Mouse (Mus musculus): ENCODE measurements around the gene Zfp326.

The Zfp326 gene

DNA sequence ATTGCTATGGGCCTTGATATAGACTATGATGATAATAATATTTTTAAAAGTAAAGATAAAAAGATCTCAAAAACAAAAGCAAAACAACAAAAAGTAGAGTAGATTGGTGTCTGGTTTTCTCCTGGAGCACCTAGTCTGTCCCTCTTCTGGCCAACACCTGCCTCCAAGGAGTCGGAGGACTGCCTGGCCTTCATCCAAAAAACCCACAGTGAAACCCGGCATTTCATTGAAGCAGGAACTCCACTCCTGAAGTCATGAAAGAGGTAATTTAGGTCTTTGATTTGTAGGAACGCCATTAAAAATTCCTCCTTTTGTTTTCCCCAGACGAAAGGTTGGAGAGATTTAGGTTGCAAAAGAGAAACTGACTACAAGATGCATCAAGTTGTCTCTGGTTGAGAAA is 8.9 kb upstream of the Zfp326 start:
- DNase-seq (ENCODE audit: low read depth, low spot score) = no peak

DNA sequence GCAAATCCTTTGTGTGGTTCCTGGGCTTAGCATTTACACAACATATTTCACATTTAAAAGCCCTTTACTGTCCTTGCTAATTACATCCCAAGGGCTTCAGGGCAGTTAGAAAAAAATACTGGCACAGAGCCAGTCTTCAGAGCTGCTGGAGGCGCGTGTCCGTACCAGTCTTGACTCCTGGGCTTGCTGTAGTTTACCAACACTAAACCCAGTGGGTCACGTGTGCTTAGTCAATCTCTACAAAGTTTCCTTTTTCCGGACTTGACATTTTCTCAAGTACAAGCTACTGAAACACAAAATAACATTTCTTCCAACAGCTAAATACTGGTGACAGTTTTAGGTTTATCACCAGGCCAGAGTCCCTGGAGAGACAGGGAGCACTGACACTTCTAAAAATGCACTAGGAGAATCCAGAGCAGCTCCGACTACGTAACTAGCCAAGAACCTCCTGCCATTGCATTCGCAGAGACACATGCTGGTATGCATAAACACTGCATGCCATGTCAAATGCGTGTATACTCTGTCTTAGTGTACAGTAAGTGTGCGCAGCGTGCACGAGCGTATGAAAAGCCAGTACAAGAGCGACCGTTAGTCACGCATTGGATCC is 8.4 kb upstream of the Zfp326 start:
- no peak for DNase-seq (ENCODE audit: low read depth, low spot score)

DNA sequence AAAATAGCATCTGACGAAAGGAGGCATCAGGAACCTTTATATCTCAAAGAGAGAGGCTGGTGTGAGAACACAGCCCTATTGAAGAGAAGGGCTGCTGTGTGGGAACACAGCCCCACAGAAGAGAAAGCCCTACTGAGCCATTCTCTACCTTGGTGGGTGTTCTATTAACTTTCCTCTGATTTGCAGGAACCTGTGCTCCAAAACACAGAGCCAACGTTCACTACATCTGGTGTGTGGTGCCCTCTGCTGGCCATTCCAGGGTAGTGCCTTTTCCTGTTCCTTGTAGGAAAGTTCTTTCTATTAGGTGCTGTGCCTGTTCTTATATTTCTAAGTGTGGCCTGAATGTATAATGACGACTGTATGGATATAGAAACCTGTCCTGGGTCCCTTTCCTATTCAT is 7.8 kb upstream of the Zfp326 start:
- DNase-seq (ENCODE audit: low read depth, low spot score) = peak; percentile 49

GRCm38 (mm10) chr5:105869739-105870138 is 6.6 kb upstream of the Zfp326 start:
- DNase-seq (ENCODE audit: low read depth, low spot score) = no peak

GRCm38 (mm10) chr5:105871140-105871539 is 5.2 kb upstream of the Zfp326 start:
- no peak for DNase-seq (ENCODE audit: low read depth, low spot score)

GRCm38 (mm10) chr5:105872176-105872575 is 4.2 kb upstream of the Zfp326 start:
- no peak for DNase-seq (ENCODE audit: low read depth, low spot score)

DNA sequence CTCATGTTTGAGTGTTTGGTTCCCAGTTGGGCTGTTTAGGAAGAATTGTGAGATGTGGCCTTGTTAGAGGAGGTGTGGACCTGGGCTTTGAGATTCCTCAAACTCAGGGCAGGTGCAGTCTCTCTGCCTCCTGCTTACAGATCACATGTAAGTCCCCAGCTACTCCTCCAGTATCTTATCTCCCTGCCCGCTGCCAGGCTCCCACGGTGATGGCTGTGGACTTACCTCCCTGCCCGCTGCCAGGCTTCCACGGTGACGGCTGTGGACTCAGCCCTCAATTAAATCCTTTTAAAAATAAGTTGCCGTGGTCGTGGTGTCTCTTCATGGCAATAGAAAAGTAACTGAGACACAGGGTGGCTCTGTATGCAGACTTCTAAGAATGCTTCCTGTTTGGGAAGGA is 3.4 kb upstream of the Zfp326 start:
- no peak for DNase-seq (ENCODE audit: low read depth, low spot score)

DNA sequence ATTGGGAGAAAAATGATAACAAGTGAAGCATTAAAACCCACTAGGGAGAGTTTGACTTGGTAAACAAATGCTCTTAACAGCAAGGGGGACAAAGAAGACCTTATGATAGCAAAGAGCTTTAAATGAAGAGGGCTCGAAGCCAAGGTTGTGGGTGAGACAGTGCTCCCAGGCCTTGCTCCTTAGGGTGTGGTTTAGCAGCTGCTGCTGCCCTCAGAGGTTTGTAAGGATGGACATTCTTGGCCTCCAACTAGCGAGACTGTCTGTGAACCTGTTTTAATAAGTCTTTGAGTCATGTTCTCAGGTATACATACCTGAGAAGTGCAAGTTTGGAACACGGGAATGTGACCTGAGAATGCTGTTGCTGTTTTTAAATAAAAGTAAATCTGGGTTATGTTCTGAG is 2.6 kb upstream of the Zfp326 start:
- DNase-seq (ENCODE audit: low read depth, low spot score) = no peak

GRCm38 (mm10) chr5:105874476-105874875 is 1.9 kb upstream of the Zfp326 start:
- no peak for DNase-seq (ENCODE audit: low read depth, low spot score)

- no peak for DNase-seq (ENCODE audit: low read depth, low spot score)
These were observed 785 bp downstream of the Zfp326 start for GRCm38 (mm10) chr5:105876925-105877774.

DNA sequence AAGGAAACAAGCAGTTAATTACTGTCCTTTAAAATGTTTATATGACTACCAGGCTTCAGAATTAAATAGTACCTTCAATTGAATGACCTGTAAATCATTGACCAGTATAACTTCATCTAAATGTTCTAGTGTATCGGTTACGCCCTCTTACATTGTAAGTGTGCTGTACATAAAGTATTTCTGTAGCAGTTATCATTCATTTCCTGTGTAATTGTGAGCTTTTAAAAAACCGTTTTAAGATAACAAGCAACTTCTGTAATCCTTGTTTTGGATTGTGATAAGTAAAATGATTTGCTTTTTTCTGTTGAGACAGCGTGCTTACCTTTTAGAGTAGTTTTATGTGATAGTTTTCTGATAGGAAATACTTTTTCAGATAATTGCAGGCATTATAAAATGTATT is 11.0 kb downstream of the Zfp326 start:
- no peak for DNase-seq (ENCODE audit: low read depth, low spot score)

DNA sequence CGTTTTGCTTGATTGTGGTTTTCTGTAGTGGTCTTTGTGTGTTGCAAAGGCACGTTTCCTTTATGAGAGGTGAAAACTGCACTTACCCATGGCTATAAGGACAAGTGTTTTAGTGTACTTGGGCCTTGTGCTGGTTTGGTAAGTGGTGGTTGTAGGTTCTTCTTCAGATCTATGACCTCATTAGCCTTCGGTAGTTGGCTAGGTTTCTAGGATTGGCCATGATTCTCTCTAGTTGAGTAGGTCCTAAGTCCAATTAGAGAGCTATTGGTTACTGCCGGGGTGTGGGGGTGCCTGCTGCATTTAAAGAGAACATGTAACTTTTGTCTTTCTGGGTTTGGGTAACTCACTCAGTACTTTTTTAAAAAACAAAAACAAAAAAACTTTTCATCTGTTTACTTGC is 21.8 kb downstream of the Zfp326 start:
- no peak for DNase-seq (ENCODE audit: low read depth, low spot score)

DNA sequence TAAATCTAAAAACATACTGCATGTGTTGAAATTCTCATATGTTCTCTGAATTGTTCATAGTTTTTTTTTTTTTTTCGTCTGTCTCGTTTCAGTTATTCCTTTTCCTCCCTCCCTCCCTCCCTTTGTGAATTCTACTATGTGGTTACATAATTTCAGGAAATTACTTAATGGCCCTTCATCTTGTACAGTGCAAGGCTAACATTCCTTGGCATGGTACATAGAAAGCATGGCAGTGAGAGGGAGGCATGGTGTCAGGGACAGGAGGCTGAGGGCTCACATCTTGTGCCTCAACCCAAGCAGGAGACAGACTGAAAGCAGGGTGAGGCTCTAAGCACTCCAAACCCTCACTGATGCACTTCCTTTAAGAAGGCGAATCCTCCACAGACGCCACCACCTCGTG is 32.8 kb downstream of the Zfp326 start:
- DNase-seq (ENCODE audit: low read depth, low spot score) = no peak

DNA sequence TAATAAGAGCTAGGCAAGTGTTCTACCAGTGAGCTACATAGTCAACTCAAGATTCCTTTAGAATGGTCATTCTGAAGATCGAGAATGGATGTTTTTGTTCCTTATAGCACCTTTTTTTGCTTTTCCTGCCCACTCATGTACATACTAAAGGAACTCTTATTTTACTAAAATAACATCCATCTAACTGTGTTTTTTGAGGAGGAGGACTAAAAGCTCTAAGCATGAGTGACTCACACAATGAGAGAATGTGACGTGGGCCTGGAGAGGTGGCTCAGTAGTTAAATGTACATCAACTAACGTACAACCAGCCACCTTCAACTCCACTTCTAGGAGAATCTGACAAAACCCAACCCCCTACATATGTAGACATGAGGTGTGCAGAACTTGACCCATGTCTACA is 33.3 kb downstream of the Zfp326 start:
- no peak for DNase-seq (ENCODE audit: low read depth, low spot score)

DNA sequence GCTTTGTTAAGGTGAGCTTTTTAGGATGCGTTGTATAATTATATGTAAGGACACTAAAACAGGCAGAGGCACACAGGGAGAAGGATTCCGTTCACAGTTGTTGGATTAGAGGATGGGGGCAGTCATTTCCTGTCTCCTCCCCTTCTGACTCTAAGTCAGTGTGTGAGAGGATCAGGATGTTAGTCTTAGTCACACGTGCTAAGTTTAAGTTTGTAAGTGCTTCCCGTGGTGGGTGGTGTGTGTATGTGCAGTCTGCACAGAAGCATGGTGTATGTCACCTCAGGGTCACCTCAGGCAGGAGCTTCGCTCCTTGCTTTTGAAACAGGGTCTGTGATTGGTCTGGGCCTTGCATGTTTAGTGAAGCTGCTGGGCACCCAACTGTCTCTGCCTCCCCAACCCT is 35.1 kb downstream of the Zfp326 start:
- no peak for DNase-seq (ENCODE audit: low read depth, low spot score)

GRCm38 (mm10) chr5:105917398-105917797 is 41.0 kb downstream of the Zfp326 start:
- no peak for DNase-seq (ENCODE audit: low read depth, low spot score)

DNA sequence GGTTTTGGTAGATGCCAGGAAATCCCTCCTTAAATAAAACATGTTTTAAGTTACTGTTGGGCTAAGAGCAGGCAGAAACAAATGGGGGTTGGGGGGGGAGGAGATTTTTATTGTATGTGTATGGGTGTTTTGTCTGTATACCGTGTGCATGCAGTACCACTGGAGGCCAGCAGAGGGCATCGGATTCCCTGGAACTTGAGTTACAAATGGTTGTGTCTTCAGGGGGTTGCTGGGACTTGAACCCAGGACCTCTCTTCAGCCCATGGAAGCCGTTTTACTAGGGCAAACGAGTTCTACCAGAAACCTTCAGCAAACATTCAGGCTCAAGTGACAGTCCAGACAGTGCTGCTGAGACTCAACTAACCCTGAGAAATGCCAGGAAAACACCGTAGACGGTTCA is 41.9 kb downstream of the Zfp326 start:
- DNase-seq (ENCODE audit: low read depth, low spot score) = peak; percentile 22

DNA sequence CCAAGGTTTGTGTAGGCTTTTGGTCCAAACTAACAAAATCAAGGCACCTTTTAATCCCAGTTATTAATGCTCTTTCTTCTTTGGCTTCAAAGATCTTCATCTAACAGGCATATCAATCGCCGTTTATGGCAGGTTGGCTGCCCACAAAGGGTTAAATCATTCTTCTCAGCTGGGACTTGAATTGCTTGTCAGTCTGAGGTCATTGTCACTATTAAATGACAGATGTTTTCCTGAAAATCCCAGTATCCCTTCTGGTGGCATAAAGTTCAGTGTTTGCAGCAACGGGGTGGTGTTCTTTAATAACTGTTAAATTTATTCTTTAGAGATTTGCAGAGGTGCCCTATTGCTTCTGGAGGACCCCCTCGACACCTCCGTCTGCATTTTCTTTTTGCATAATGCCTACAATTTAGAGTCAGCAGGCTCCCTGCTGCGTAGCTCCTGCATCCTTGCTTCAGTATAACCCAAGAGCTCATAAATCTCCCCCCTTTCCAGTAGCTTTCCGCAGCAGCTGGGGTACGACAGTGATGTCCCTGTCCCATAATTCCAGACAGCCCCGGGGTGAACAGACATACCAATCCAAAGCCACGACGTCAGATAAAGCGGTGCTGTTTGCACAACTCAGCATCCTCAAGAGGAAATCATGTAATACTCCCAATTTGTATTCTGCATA is 46.6 kb downstream of the Zfp326 start:
- DNase-seq (ENCODE audit: low read depth, low spot score) = no peak

DNA sequence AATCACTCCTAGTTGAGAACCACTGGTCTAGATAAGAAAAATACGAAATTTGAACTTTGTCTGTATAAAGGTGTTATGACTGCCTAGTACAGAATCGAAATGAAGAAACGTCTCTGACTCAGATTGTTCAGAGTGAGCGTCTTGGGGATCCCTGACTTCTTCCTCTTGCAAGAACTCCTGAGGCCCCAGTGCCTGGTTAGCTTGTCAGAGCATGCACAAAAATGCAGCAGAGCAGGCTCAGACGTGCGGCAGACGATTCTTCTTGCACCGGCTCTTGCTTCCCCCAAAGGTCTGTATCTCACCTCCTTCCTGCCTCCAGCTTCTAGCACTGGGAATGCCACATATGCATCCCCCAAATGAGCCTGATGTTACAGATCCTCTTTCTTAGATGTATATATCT is 48.0 kb downstream of the Zfp326 start:
- no peak for DNase-seq (ENCODE audit: low read depth, low spot score)

GRCm38 (mm10) chr5:105925568-105926255 is 49.3 kb downstream of the Zfp326 start:
- no peak for DNase-seq (ENCODE audit: low read depth, low spot score)

DNA sequence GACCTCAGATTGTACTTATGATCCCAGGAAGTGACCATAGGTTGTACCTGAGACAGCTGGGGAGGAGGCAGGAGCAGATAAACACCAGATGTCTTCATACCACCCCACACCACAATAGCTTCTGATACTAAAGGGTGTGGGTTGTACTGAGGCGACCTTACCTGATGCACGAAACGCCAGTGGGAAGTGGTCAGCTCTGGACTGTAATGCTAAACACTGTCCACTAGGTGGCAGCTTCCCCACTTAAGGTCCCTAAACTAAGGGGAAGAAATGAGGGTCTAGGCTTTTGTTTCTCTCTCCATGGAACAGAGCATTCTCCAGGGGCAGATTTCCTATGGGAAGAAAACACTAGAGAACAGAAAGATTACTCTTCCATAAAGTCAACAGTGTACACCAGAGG is 53.9 kb downstream of the Zfp326 start:
- DNase-seq (ENCODE audit: low read depth, low spot score) = no peak

DNA sequence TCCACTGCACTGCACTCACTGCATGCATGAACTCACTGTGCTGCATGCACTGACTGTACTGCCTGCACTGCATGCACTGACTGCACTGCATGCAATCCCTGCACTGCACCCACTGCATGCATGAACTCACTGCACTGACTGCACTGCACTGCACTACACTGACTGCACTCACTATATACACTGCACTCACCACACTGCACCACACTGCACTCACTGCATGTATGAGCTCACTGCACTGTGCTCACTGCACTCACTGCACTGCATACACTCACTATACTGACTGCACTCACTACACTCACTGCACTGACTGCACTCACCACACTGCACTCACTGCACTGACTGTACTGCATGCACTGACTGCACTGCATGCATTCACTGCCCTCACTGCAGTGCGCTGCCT is 56.0 kb downstream of the Zfp326 start:
- DNase-seq (ENCODE audit: low read depth, low spot score) = no peak

Data from c-Kit-negative CD71-positive TER-119-positive erythroid progenitor cells, embryonic 14.5 days (primary cell).